Mouse (Mus musculus) thymus, adult 2 months (tissue): ENCODE measurements at regions not wholly inside any gene's neighbourhood (a gene's known extent, or its start where the extent isn't known, plus 50 kb on each side); places are given as distances from the start of the nearest gene placed in this dataset.

Source experiments
- CTCF ChIP-seq: fragments of 200-500 bp; IDR thresholded peaks from 2 replicates; pipeline ENCODE4 v1.5.1; 2012; ENCODE audit warnings: mild to moderate bottlenecking, control low read depth, low read length, moderate library complexity, borderline replicate concordance; ENCODE audit not compliant: control insufficient read depth, poor library complexity, insufficient read depth; ENCODE audit errors: extremely low read depth
- POLR2A ChIP-seq: fragments of 200-500 bp; IDR thresholded peaks from 2 replicates; pipeline ENCODE4 v1.6.1; 2012; ENCODE audit warnings: mild to moderate bottlenecking, low read length, control low read depth, moderate library complexity; ENCODE audit not compliant: control insufficient read depth, poor library complexity, insufficient read depth; ENCODE audit errors: extremely low read depth

GRCm38 (mm10) chr4:124434059-124435039 is 176.3 kb downstream of the 3100002H09Rik start:
- TF ChIP-seq CTCF (no peak), POLR2A (no peak)
